ENCODE assay signal across 9 mouse cellular contexts in genomic region chr14:24586982-24587672, GRCm38 (mm10).
DNase-seq lines count a peak whose midpoint lies in the region; ATAC-seq lines count a peak whose summit lies in the region.
"Had no signal": no experiment of that assay in that cellular context is flagged by ENCODE, and none has a peak within 500 bp of the region (broad histone marks: within the 10 kb centered on the region; RNA-seq: fewer than 3 reads in every experiment).

No protein-coding gene starts in this region.

- peak; percentile 85 for ATAC-seq in hindbrain, embryonic 15.5 days (ENCODE audit: low FRiP score, low read depth)
- peak; percentile 81 for ATAC-seq in neural tube, embryonic 15.5 days (ENCODE audit: low FRiP score)
- no peak for ATAC-seq in activated CD4-positive, CD25-positive, alpha-beta regulatory T cell, adult 4 months
- no peak for ATAC-seq in erythroblast, adult 5-6 weeks (replicated peaks; ENCODE audit: low FRiP score, poor library complexity, severe bottlenecking)

- H3K9me3 ChIP-seq in hindbrain, embryonic 15.5 days: no peaks in the 10 kb centered on the region
- no peaks in the 10 kb centered on the region for H3K9me3 ChIP-seq in neural tube, embryonic 15.5 days (replicated peaks)

- H3K27ac ChIP-seq in hindbrain, embryonic 15.5 days (replicated peaks): peak overlapping the region; percentile 90
- peak overlapping the region; percentile 90 for H3K27ac ChIP-seq in neural tube, embryonic 15.5 days (replicated peaks)

- WGBS in hindbrain, embryonic 15.5 days: 33% methylated on average over 12 of the region's 12 CpGs
- WGBS in neural tube, embryonic 15.5 days: 35% methylated on average over 12 of the region's 12 CpGs

- DNase-seq in layer of hippocampus, adult 18-20 months (ENCODE audit: low spot score in 2 of 2): peak; percentile 12 to 49
- DNase-seq in layer of hippocampus, postnatal 25 days (ENCODE audit: extremely low spot score in 1 of 2, low spot score in 1 of 2): no peak
- DNase-seq in adrenal gland, postnatal 25 days: peak; percentile 37
- no peak for DNase-seq in cerebellum, postnatal 10 days
- DNase-seq: kidney, adult 9 months had no signal

- no peaks in the 10 kb centered on the region for H3K27me3 ChIP-seq in hindbrain, embryonic 15.5 days
- no peaks in the 10 kb centered on the region for H3K27me3 ChIP-seq in neural tube, embryonic 15.5 days (replicated peaks)

- H3K4me1 ChIP-seq in hindbrain, embryonic 15.5 days (replicated peaks): peaks cover 21% of the 10 kb centered on the region
- peaks cover 17% of the 10 kb centered on the region for H3K4me1 ChIP-seq in neural tube, embryonic 15.5 days

- H3K4me3 ChIP-seq in hindbrain, embryonic 15.5 days: no peak overlapping the region
- no peak overlapping the region for H3K4me3 ChIP-seq in neural tube, embryonic 15.5 days (replicated peaks)

- H3K36me3 ChIP-seq in hindbrain, embryonic 15.5 days: no peaks in the 10 kb centered on the region
- H3K36me3 ChIP-seq in neural tube, embryonic 15.5 days: no peaks in the 10 kb centered on the region

- H3K4me2 ChIP-seq in hindbrain, embryonic 15.5 days: peak overlapping the region; percentile 20; the same call in 1 of the 2 replicates
- no peak overlapping the region for H3K4me2 ChIP-seq in neural tube, embryonic 15.5 days

- H3K9ac ChIP-seq in hindbrain, embryonic 15.5 days: peak overlapping the region; percentile 21; the same call in 1 of the 2 replicates
- no peak overlapping the region for H3K9ac ChIP-seq in neural tube, embryonic 15.5 days (replicated peaks)

Comparison
In these comparisons a context has a peak if more than half of its experiments do, and no peak if none do; other contexts are left out.
1. DNase-seq: peak in layer of hippocampus, adult 18-20 months (2 of 2) and adrenal gland, postnatal 25 days (single experiment); none in layer of hippocampus, postnatal 25 days (0 of 2) and cerebellum, postnatal 10 days (0 of 2).
2. ATAC-seq: peak in hindbrain, embryonic 15.5 days (single experiment) and neural tube, embryonic 15.5 days (single experiment); none in activated CD4-positive, CD25-positive, alpha-beta regulatory T cell, adult 4 months (single experiment) and erythroblast, adult 5-6 weeks (single experiment).